Mouse (Mus musculus) inflammation-experienced regulatory T-cells, adult 6 months (primary cell): ENCODE measurements around the gene Cplx2. TPM values are rescaled to one million over a fixed set of nuclear protein-coding genes. Genes with fewer than 3 reads are reported as not detected.

ENCODE experiments used
- ATAC-seq: one replicate; pipeline ENCODE4 v1.8.0; 2017
- polyA plus RNA-seq, 3 experiments: library from polyadenylated mRNA; unstranded; fragments of 100-300 nt; shearing (Covaris generic); gene quantifications; one replicate each; pipeline ENCODE4 v1.2.1; 2017

The Cplx2 gene
- polyA plus RNA-seq: not detected

- no peak for ATAC-seq
These were observed at the start of gene Cplx2 for GRCm38 (mm10) chr13:54371049-54371386. TSS of gene Cplx2 (plus strand) at chr13:54371349.

- no peak for ATAC-seq
These were observed 48.5 kb upstream of the Cplx2 start for GRCm38 (mm10) chr13:54322396-54323306.

- no peak for ATAC-seq
These were observed 47.6 kb upstream of the Cplx2 start for GRCm38 (mm10) chr13:54323307-54324165.

- no peak for ATAC-seq
These were observed 47.0 kb upstream of the Cplx2 start for GRCm38 (mm10) chr13:54324178-54324577.

- ATAC-seq: no peak
These were observed 45.3 kb upstream of the Cplx2 start for GRCm38 (mm10) chr13:54325814-54326213.

- ATAC-seq: no peak
These were observed 44.3 kb upstream of the Cplx2 start for GRCm38 (mm10) chr13:54326686-54327447.

GRCm38 (mm10) chr13:54328029-54328428, 43.1 kb upstream of the Cplx2 start:
- no peak for ATAC-seq

- no peak for ATAC-seq
These were observed 42.1 kb upstream of the Cplx2 start for GRCm38 (mm10) chr13:54328954-54329490.

- ATAC-seq: no peak
These were observed 39.1 kb upstream of the Cplx2 start for GRCm38 (mm10) chr13:54331825-54332675.

GRCm38 (mm10) chr13:54332921-54333477, 38.1 kb upstream of the Cplx2 start:
- no peak for ATAC-seq

- ATAC-seq: no peak
These were observed 34.1 kb upstream of the Cplx2 start for GRCm38 (mm10) chr13:54337058-54337457.

- no peak for ATAC-seq
These were observed 33.6 kb upstream of the Cplx2 start for GRCm38 (mm10) chr13:54337541-54337940.

GRCm38 (mm10) chr13:54338815-54339214, 32.3 kb upstream of the Cplx2 start:
- no peak for ATAC-seq

- no peak for ATAC-seq
These were observed 25.1 kb upstream of the Cplx2 start for GRCm38 (mm10) chr13:54345885-54346647.

GRCm38 (mm10) chr13:54348011-54348410, 23.1 kb upstream of the Cplx2 start:
- ATAC-seq: no peak

- no peak for ATAC-seq
These were observed 21.9 kb upstream of the Cplx2 start for GRCm38 (mm10) chr13:54349126-54349759.

- no peak for ATAC-seq
These were observed 13.7 kb upstream of the Cplx2 start for GRCm38 (mm10) chr13:54357420-54357819.

- ATAC-seq: no peak
These were observed 12.0 kb upstream of the Cplx2 start for GRCm38 (mm10) chr13:54359181-54359580.

- ATAC-seq: no peak
These were observed 6.5 kb upstream of the Cplx2 start for GRCm38 (mm10) chr13:54364686-54365085.

- ATAC-seq: no peak
These were observed 3.4 kb upstream of the Cplx2 start for GRCm38 (mm10) chr13:54367758-54368157.
